Mouse (Mus musculus): ENCODE measurements around the gene Samd4b.

GRCm38 (mm10) chr7:28598951-28599350, 1.0 kb upstream of the Samd4b start:
- TF ChIP-seq CTCF (IDR thresholded peaks at IDR 0.05; ENCODE audit: low read depth, low read length) (no peak), GATA1 (IDR thresholded peaks at IDR 0.05; ENCODE audit: borderline replicate concordance, low read length) (no peak), TAL1 (conservative IDR thresholded peaks at IDR 0.05; ENCODE audit: low read depth, low read length) (no peak), GATA2 (IDR thresholded peaks at IDR 0.05; ENCODE audit: borderline replicate concordance, low read depth, low read length) (no peak)
